Mouse (Mus musculus): ENCODE data around the gene Dennd4b. TPM values are rescaled to one million over a fixed set of nuclear protein-coding genes. Genes with fewer than 3 reads are reported as not detected.

Gene Dennd4b
- total RNA-seq (2021), result 10 to 100 TPM; 78.4 to 81.8 TPM
- long read RNA-seq, experiment 1, full-length matches to known transcripts, result 5 of 51 reads
- long read RNA-seq, experiment 1, partial matches to known transcripts, result 40 of 51 reads
- long read RNA-seq, experiment 1, other reads (novel, unspliced or antisense), result 6 of 51 reads
- long read RNA-seq, experiment 2, full-length matches to known transcripts, result 6 of 59 reads
- long read RNA-seq, experiment 2, partial matches to known transcripts, result 47 of 59 reads
- long read RNA-seq, experiment 2, other reads (novel, unspliced or antisense), result 6 of 59 reads

- intact Hi-C loops (cut with DNase I), result loop anchor here (2.0 to 5.0 kb wide), 2 partner anchors 44 to 107 kb away; no protein-coding TSS in a partner anchor
- DNase-seq, result peak; percentile 88 to 93
Measured at GRCm38 (mm10) chr3:90265034-90265931, at the start of gene Dennd4b. Gene Dennd4b (plus strand): TSS chr3:90265185.

GRCm38 (mm10) chr3:90215825-90216380 is 49.1 kb upstream of the Dennd4b start:
- intact Hi-C loops (cut with DNase I), result no loop called here
- DNase-seq, result no peak

GRCm38 (mm10) chr3:90220088-90220487 is 44.9 kb upstream of the Dennd4b start:
- intact Hi-C loops (cut with DNase I), result loop anchor here (1.0 to 5.0 kb wide), 3 partner anchors 45 to 247 kb away; partner anchors contain the start of genes Dennd4b and Npr1
- peak in 1 of 2 experiments; percentile 13 for DNase-seq

GRCm38 (mm10) chr3:90220531-90220951 is 44.4 kb upstream of the Dennd4b start:
- DNase-seq, result peak; percentile 74 to 78
- intact Hi-C loops (cut with DNase I), result loop anchor here (1.0 to 5.0 kb wide), 3 partner anchors 44 to 247 kb away; partner anchors contain the start of genes Dennd4b and Npr1

GRCm38 (mm10) chr3:90221123-90221522 is 43.9 kb upstream of the Dennd4b start:
- DNase-seq, result no peak
- intact Hi-C loops (cut with DNase I), result loop anchor here (2.0 to 5.0 kb wide), 2 partner anchors 44 to 246 kb away; partner anchors contain the start of genes Dennd4b and Npr1

- intact Hi-C loops (cut with DNase I), result loop anchor here (5.0 kb wide), 1 partner anchor 245 kb away; the partner anchor contains the start of gene Npr1
- DNase-seq, result no peak
Measured at GRCm38 (mm10) chr3:90222455-90222854, 42.5 kb upstream of the Dennd4b start.

- intact Hi-C loops (cut with DNase I), result loop anchor here (5.0 kb wide), 1 partner anchor 244 kb away; the partner anchor contains the start of gene Npr1
- DNase-seq, result no peak
Measured at GRCm38 (mm10) chr3:90222941-90223340, 42.0 kb upstream of the Dennd4b start.

- no peak for DNase-seq
Measured at GRCm38 (mm10) chr3:90224331-90224730, 40.7 kb upstream of the Dennd4b start.

GRCm38 (mm10) chr3:90231075-90231474 is 33.9 kb upstream of the Dennd4b start:
- intact Hi-C loops (cut with DNase I), result no loop called here

More at GRCm38 (mm10) chr3:90224331-90224730, 40.7 kb upstream of the Dennd4b start:
- intact Hi-C loops (cut with DNase I), result loop anchor here (5.0 kb wide), 1 partner anchor 243 kb away; the partner anchor contains the start of gene Npr1

GRCm38 (mm10) chr3:90231507-90232333 is 33.3 kb upstream of the Dennd4b start, which contains the start of gene Jtb:
Gene Jtb (plus strand): TSS chr3:90231597.
- peak; percentile 87 to 90 for DNase-seq
- intact Hi-C loops (cut with DNase I), result no loop called here

More at GRCm38 (mm10) chr3:90231075-90231474, 33.9 kb upstream of the Dennd4b start:
- no peak for DNase-seq

- intact Hi-C loops (cut with DNase I), result no loop called here
- no peak for DNase-seq
Measured at GRCm38 (mm10) chr3:90241251-90241650, 23.7 kb upstream of the Dennd4b start.

GRCm38 (mm10) chr3:90241669-90242358 is 23.2 kb upstream of the Dennd4b start:
- intact Hi-C loops (cut with DNase I), result no loop called here

GRCm38 (mm10) chr3:90242984-90243775 is 21.8 kb upstream of the Dennd4b start, which contains the start of gene Creb3l4:
Gene Creb3l4 (minus strand): TSS chr3:90243512.
- intact Hi-C loops (cut with DNase I), result no loop called here
- DNase-seq, result no peak

More at GRCm38 (mm10) chr3:90241669-90242358, 23.2 kb upstream of the Dennd4b start:
- no peak for DNase-seq

- intact Hi-C loops (cut with DNase I), result no loop called here
- DNase-seq, result no peak
Measured at GRCm38 (mm10) chr3:90245406-90245805, 19.6 kb upstream of the Dennd4b start.

- no peak for DNase-seq
- intact Hi-C loops (cut with DNase I), result no loop called here
Measured at GRCm38 (mm10) chr3:90247630-90247959, 17.4 kb upstream of the Dennd4b start.

GRCm38 (mm10) chr3:90247960-90248745 is 16.8 kb upstream of the Dennd4b start, which contains the start of gene Slc39a1:
Gene Slc39a1 (plus strand): TSS chr3:90248172.
- intact Hi-C loops (cut with DNase I), result no loop called here
- DNase-seq, result peak; percentile 88 to 91

GRCm38 (mm10) chr3:90248746-90249100 is 16.3 kb upstream of the Dennd4b start:
- intact Hi-C loops (cut with DNase I), result no loop called here
- no peak for DNase-seq

Measured in gastrocnemius, postnatal 36 days (tissue).